Mouse (Mus musculus) liver, postnatal 0 days (tissue): ENCODE results near the gene Zdhhc1.

Experiments used
- CTCF ChIP-seq: sonication (generic); IDR thresholded peaks from 2 replicates; pipeline ENCODE4 v1.5.1; 2016; ENCODE audit warnings: antibody characterized with exemption, low read depth
- EP300 ChIP-seq: IDR thresholded peaks from 2 replicates; pipeline ENCODE4 v1.6.1; 2016; ENCODE audit warnings: antibody characterized with exemption, low read depth, mild to moderate bottlenecking

- TF ChIP-seq CTCF: no peak
- TF ChIP-seq EP300: no peak
These were observed 62.6 kb downstream of the Zdhhc1 start for GRCm38 (mm10) chr8:105434136-105434535.
